Mouse (Mus musculus): ENCODE measurements around the gene Zfp691. TPM values are rescaled to one million over a fixed set of nuclear protein-coding genes. Genes with fewer than 3 reads are reported as not detected.

Zfp691 gene
- total and polyA plus RNA-seq, 3 experiments = 6.7 to 9.9 TPM; not detected in 1

DNA sequence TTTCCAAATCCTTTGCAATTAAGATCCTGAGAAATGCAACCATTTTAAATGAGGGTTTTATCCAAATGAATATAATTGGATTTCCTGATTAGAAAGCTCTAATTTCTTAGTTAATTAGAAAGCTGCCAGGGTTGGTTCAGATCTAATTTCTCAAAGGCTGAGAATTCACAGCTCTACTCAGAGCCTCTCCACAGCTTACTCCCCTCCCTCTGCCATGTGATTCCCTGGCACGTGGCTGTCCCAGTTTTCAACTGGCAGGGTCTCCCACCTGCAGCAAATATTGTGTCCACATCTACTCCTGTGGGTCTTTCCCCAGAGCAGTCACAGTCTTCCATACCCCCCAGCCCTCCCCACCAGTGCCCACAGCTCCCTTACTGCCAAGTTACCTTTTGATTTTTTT is 9.5 kb upstream of the Zfp691 start:
- no peak overlapping the region for H3K27ac ChIP-seq (ENCODE audit: control insufficient read depth, low read depth, low read length)

DNA sequence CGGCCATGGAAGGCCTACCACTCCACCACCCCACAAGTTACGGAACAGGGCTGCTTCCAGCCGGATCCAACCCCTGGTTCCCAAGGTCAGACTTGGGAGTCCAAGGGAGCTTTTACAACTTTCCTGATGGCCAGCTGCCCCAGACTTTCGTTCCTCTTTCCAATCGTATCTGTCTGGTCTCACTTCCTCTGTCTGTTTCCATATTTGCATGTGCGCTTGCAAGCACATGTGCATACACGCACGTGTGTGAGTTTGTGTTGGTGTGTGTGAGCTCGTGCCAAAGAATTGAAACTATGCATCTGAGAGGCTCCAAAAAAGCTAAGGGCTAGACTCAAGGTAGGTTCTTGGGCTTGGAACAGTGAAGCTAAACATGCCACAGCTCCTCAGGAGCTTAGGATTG is 7.5 kb upstream of the Zfp691 start:
- no peak overlapping the region for H3K27ac ChIP-seq (ENCODE audit: control insufficient read depth, low read depth, low read length)
- no peak overlapping the region for H3K4me3 ChIP-seq (ENCODE audit: control insufficient read depth in 1 of 2, insufficient read depth in 1 of 2, low read depth in 2 of 2, low read length in 2 of 2)
- no peak overlapping the region for H3K9ac ChIP-seq (ENCODE audit: control insufficient read depth, low read depth, low read length, poor library complexity, severe bottlenecking)
- DNase-seq (ENCODE audit: low read depth, low spot score) = peak; percentile 52
- H3K4me1 ChIP-seq (ENCODE audit: control insufficient read depth in 1 of 2, insufficient read depth in 2 of 2, low read length in 2 of 2) = peaks cover 2 to 33% of the 10 kb centered on the region in 2 experiments; a peak in 3 of 4 replicates
- H3K79me2 ChIP-seq (ENCODE audit: control insufficient read depth, insufficient read depth, low read length, poor library complexity) = peaks cover 15% of the 10 kb centered on the region
- H3K27me3 ChIP-seq (ENCODE audit: control insufficient read depth in 1 of 2, insufficient read depth in 2 of 2, low read length in 2 of 2) = no peaks in the 10 kb centered on the region
- TF ChIP-seq MAZ (IDR thresholded peaks at IDR 0.05; ENCODE audit: low read depth, low read length) = no peak
- peak; percentile 90 for TF ChIP-seq MYC (IDR thresholded peaks at IDR 0.05; ENCODE audit: low read depth, low read length)
- TF ChIP-seq MYB (IDR thresholded peaks at IDR 0.05; ENCODE audit: low read depth, low read length) = no peak
- TF ChIP-seq BHLHE40 (IDR thresholded peaks at IDR 0.05; ENCODE audit: borderline replicate concordance, low read depth, low read length) = peak; percentile 57; the same call in 1 of the 2 replicates
- TF ChIP-seq RCOR1 (IDR thresholded peaks at IDR 0.05; ENCODE audit: low read depth, low read length) = no peak
- no peak for TF ChIP-seq ZNF384 (IDR thresholded peaks at IDR 0.05; ENCODE audit: low read depth, low read length)
- TF ChIP-seq POLR2AphosphoS5 (IDR thresholded peaks at IDR 0.05; ENCODE audit: borderline replicate concordance, low read depth, low read length) = no peak
- 0 out of 2 replicates have a peak, but pooled peaks have one; percentile 39 for TF ChIP-seq SIN3A (IDR thresholded peaks at IDR 0.05; ENCODE audit: low read length)
- no peak for TF ChIP-seq CHD1 (IDR thresholded peaks at IDR 0.05; ENCODE audit: low read depth, low read length)
- TF ChIP-seq MAX (IDR thresholded peaks at IDR 0.05; ENCODE audit: low read length) = peak; percentile 76
- TF ChIP-seq EP300 (IDR thresholded peaks at IDR 0.05; ENCODE audit: low read depth in 1 of 2, low read length in 2 of 2) = 0 out of 4 replicates have a peak, but pooled peaks of 1 of the 2 experiments have one; percentile 10
- no peak for TF ChIP-seq KAT2A (conservative IDR thresholded peaks at IDR 0.05; ENCODE audit: low read depth, low read length)
- TF ChIP-seq MEF2A (IDR thresholded peaks at IDR 0.05; ENCODE audit: extremely low read depth, insufficient replicate concordance, low read depth, low read length, poor library complexity, severe bottlenecking) = no peak
- peak; percentile 87 for TF ChIP-seq MXI1 (IDR thresholded peaks at IDR 0.05; ENCODE audit: low read depth, low read length)
- H3K36me3 ChIP-seq (ENCODE audit: control insufficient read depth in 1 of 2, insufficient read depth in 2 of 2, low read length in 2 of 2) = peaks cover 29 to 47% of the 10 kb centered on the region in 2 experiments
- no peaks in the 10 kb centered on the region for H3K9me3 ChIP-seq (replicated peaks; ENCODE audit: insufficient read depth, low read length)

More for the DNA sequence above, 9.5 kb upstream of the Zfp691 start:
- peaks cover 20 to 62% of the 10 kb centered on the region in 2 experiments for H3K36me3 ChIP-seq (ENCODE audit: control insufficient read depth in 1 of 2, insufficient read depth in 2 of 2, low read length in 2 of 2)
- DNase-seq (ENCODE audit: low read depth, low spot score) = no peak
- H3K9ac ChIP-seq (ENCODE audit: control insufficient read depth, low read depth, low read length, poor library complexity, severe bottlenecking) = no peak overlapping the region
- H3K4me3 ChIP-seq (ENCODE audit: control insufficient read depth in 1 of 2, insufficient read depth in 1 of 2, low read depth in 2 of 2, low read length in 2 of 2) = no peak overlapping the region
- peaks cover 33% of the 10 kb centered on the region for H3K79me2 ChIP-seq (ENCODE audit: control insufficient read depth, insufficient read depth, low read length, poor library complexity)
- H3K9me3 ChIP-seq (replicated peaks; ENCODE audit: insufficient read depth, low read length) = no peaks in the 10 kb centered on the region
- H3K27me3 ChIP-seq (ENCODE audit: control insufficient read depth in 1 of 2, insufficient read depth in 2 of 2, low read length in 2 of 2) = no peaks in the 10 kb centered on the region
- TF ChIP-seq E2F4 (IDR thresholded peaks at IDR 0.05; ENCODE audit: borderline replicate concordance, low read depth, low read length) = no peak
- TF ChIP-seq POLR2AphosphoS2 (IDR thresholded peaks at IDR 0.05; ENCODE audit: low read length) = 0 out of 2 replicates have a peak, but pooled peaks have one; percentile 17
- peaks cover 4 to 48% of the 10 kb centered on the region in 2 experiments for H3K4me1 ChIP-seq (ENCODE audit: control insufficient read depth in 1 of 2, insufficient read depth in 2 of 2, low read length in 2 of 2)
